Mouse (Mus musculus): Measurements from ENCODE around the gene Npepps.
"Not testable (repeated sequence)": the region's sequence is repeated elsewhere in the genome, so short reads cannot be mapped to it uniquely, and the experiment has no call there.

The Npepps gene

GRCm38 (mm10) chr11:97292731-97293130 lies 12.3 kb upstream of the Npepps start:
- no peak for DNase-seq

- DNase-seq = no peak
Observed at GRCm38 (mm10) chr11:97289276-97290230, 9.1 kb upstream of the Npepps start.

GRCm38 (mm10) chr11:97287643-97288042 lies 7.2 kb upstream of the Npepps start:
- no peak for DNase-seq

GRCm38 (mm10) chr11:97286973-97287372 lies 6.5 kb upstream of the Npepps start:
- DNase-seq = no peak

- DNase-seq = no peak
Observed at GRCm38 (mm10) chr11:97285852-97286775, 5.7 kb upstream of the Npepps start.

GRCm38 (mm10) chr11:97284854-97285253 lies 4.4 kb upstream of the Npepps start:
- no peak for DNase-seq

GRCm38 (mm10) chr11:97282179-97282578 lies 1.7 kb upstream of the Npepps start:
- no peak for DNase-seq

GRCm38 (mm10) chr11:97279405-97280215 lies 828 bp downstream of the Npepps start:
- peak; percentile 61 to 83 for DNase-seq

- DNase-seq = no peak
Observed at GRCm38 (mm10) chr11:97279040-97279404, 1.4 kb downstream of the Npepps start.

- DNase-seq = no peak
Observed at GRCm38 (mm10) chr11:97278456-97278855, 2.0 kb downstream of the Npepps start.

GRCm38 (mm10) chr11:97277166-97277565 lies 3.3 kb downstream of the Npepps start:
- DNase-seq = no peak

- DNase-seq = no peak
Observed at GRCm38 (mm10) chr11:97276019-97276418, 4.4 kb downstream of the Npepps start.

- no peak for DNase-seq
Observed at GRCm38 (mm10) chr11:97275349-97275748, 5.1 kb downstream of the Npepps start.

GRCm38 (mm10) chr11:97274947-97275346 lies 5.5 kb downstream of the Npepps start:
- not testable (repeated sequence) for DNase-seq

- DNase-seq = no peak
Observed at GRCm38 (mm10) chr11:97273613-97274012, 6.8 kb downstream of the Npepps start.

GRCm38 (mm10) chr11:97272835-97273234 lies 7.6 kb downstream of the Npepps start:
- DNase-seq = no peak

- DNase-seq = not testable (repeated sequence)
Observed at GRCm38 (mm10) chr11:97270004-97270403, 10.4 kb downstream of the Npepps start.

- not testable (repeated sequence) for DNase-seq
Observed at GRCm38 (mm10) chr11:97266544-97266943, 13.9 kb downstream of the Npepps start.

GRCm38 (mm10) chr11:97249649-97250048 lies 30.8 kb downstream of the Npepps start:
- not testable (repeated sequence) for DNase-seq

GRCm38 (mm10) chr11:97246510-97247159 lies 33.8 kb downstream of the Npepps start:
- DNase-seq = no peak

- DNase-seq = no peak
Observed at GRCm38 (mm10) chr11:97241321-97241720, 39.1 kb downstream of the Npepps start.

GRCm38 (mm10) chr11:97237976-97238375 lies 42.5 kb downstream of the Npepps start:
- no peak for DNase-seq

Data from kidney, postnatal 25 days (tissue).